Mouse (Mus musculus): ENCODE measurements at regions not wholly inside any gene's neighbourhood (a gene's known extent, or its start where the extent isn't known, plus 50 kb on each side); places are given as distances from the start of the nearest gene placed in this dataset.

- no peak for DNase-seq (ENCODE audit: low read depth, low spot score)
Measured at GRCm38 (mm10) chr8:73645582-73645981, 292.2 kb upstream of the Large1 start.

- DNase-seq (ENCODE audit: low read depth, low spot score) = no peak
Measured at GRCm38 (mm10) chr8:73626798-73627197, 273.5 kb upstream of the Large1 start.

GRCm38 (mm10) chr8:73618946-73619345 lies 265.6 kb upstream of the Large1 start:
- DNase-seq (ENCODE audit: low read depth, low spot score) = peak; percentile 16

GRCm38 (mm10) chr8:73614631-73615030 lies 261.3 kb upstream of the Large1 start:
- no peak for DNase-seq (ENCODE audit: low read depth, low spot score)

DNA sequence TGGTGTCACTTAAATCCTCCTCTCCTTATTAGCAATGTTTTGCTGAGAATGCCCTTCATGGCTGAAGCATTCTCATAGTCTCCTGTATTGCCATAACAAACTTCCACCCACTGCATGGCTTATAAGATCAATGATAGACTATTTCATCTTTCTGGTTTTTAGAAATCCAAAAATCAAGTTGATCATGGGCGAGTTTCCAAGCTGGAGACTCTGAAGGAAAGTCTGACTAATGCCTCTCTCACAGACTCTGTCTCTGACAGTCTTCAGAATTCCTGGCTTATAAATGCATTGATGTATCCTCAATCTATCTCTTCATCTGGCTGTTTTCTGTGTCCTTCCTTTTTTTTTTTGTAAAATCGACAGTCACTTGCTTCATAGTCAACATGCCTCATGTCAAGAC lies 260.8 kb upstream of the Large1 start:
- DNase-seq (ENCODE audit: low read depth, low spot score) = no peak

- DNase-seq (ENCODE audit: low read depth, low spot score) = no peak
Measured at GRCm38 (mm10) chr8:73611583-73611982, 258.2 kb upstream of the Large1 start.

DNA sequence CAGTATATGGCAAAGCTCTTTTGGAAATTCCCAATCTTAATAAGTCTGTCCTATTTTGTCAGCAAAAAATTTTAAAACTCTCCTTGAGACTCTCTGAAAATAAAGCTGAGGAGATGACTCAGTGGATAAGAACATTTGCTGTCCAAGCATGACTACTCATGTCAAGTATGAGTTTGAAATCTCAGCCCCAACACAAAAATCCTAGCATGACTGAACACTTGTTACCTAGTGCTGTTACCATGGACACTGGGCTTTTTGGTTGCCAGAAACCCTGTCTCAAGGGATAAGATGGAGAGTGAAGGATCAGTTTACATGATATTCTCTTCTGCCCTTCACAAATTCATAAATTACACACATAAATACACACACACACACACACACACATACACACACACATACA lies 217.3 kb upstream of the Large1 start:
- no peak for DNase-seq (ENCODE audit: low read depth, low spot score)

- no peak for DNase-seq (ENCODE audit: low read depth, low spot score)
Measured at GRCm38 (mm10) chr8:73569963-73570362, 216.6 kb upstream of the Large1 start.

Measured in WW6 (cell line).